Mouse (Mus musculus) midbrain, postnatal 0 days (tissue): ENCODE measurements around the gene Foxp4. TPM values are rescaled to one million over a fixed set of nuclear protein-coding genes. Genes with fewer than 3 reads are reported as not detected.

ENCODE experiments used
- ATAC-seq: fragments of 200-750 bp; cut with Nextera tagmentation; 2 replicates; pipeline ENCODE4 v1.8.0; 2017; ENCODE audit warnings: moderate number of reproducible peaks, mild to moderate bottlenecking, moderate TSS enrichment, moderate library complexity; ENCODE audit not compliant: low FRiP score
- DNase-seq: peaks from one replicate; pipeline ENCODE4 v3.0.0-alpha.2; 2015; ENCODE audit warnings: low spot score
- H3K27ac ChIP-seq: fragments of 300-500 bp; sonication (generic); 2 replicates; pipeline ENCODE4 v1.5.1; 2014; ENCODE audit warnings: low read depth, mild to moderate bottlenecking, low read length, mixed read lengths
- H3K27me3 ChIP-seq: fragments of 300-500 bp; sonication (generic); 2 replicates; pipeline ENCODE4 v1.6.1; 2014; ENCODE audit warnings: low read length, control low read depth, mixed read lengths; ENCODE audit not compliant: insufficient read depth
- H3K36me3 ChIP-seq: fragments of 300-500 bp; sonication (generic); 2 replicates; pipeline ENCODE4 v1.6.1; 2014; ENCODE audit warnings: low read length, control low read depth, mixed read lengths; ENCODE audit not compliant: insufficient read depth
- H3K4me1 ChIP-seq: fragments of 300-500 bp; sonication (generic); 2 replicates; pipeline ENCODE4 v1.6.1; 2014; ENCODE audit warnings: mild to moderate bottlenecking, control low read depth, antibody characterized with exemption, low read length, mixed read lengths; ENCODE audit not compliant: insufficient read depth
- H3K4me2 ChIP-seq: fragments of 300-500 bp; sonication (generic); 2 replicates; pipeline ENCODE4 v1.6.1; 2014; ENCODE audit warnings: low read depth, mild to moderate bottlenecking, low read length, mixed read lengths; ENCODE audit not compliant: poor library complexity, severe bottlenecking
- H3K4me3 ChIP-seq: fragments of 300-500 bp; sonication (generic); 2 replicates; pipeline ENCODE4 v1.5.1; 2014; ENCODE audit warnings: low read depth, mild to moderate bottlenecking, low read length, moderate library complexity
- H3K9ac ChIP-seq: fragments of 300-500 bp; sonication (generic); replicated peaks from 2 replicates; pipeline ENCODE4 v1.6.1; 2014; ENCODE audit warnings: mild to moderate bottlenecking, low read length, moderate library complexity, mixed read lengths; ENCODE audit not compliant: poor library complexity, severe bottlenecking
- H3K9me3 ChIP-seq: fragments of 300-500 bp; sonication (generic); 2 replicates; pipeline ENCODE4 v1.6.1; 2016; ENCODE audit warnings: low read length, control low read depth
- CTCF ChIP-seq: IDR thresholded peaks from 2 replicates; pipeline ENCODE4 v1.5.1; 2016; ENCODE audit warnings: antibody characterized with exemption, mild to moderate bottlenecking
- WGBS: fragments of 180-500 bp; shearing (Covaris S2); extraction: QIAGEN DNeasy Blood & Tissue Kit; methylation state at CpG from one replicate; pipeline ENCODE4 v1.1.7; 2014; 5-methylcytosine and 5-hydroxymethylcytosine counted together
- polyA plus RNA-seq: library from polyadenylated mRNA; unstranded; fragments of >200 nt; fragmentation: Nextera tagmentation; extraction: Ambion mirVana; gene quantifications from 2 replicates; pipeline ENCODE4 v1.2.1, GENCODE M21; 2015
- total RNA-seq: library from RNA; depleted of rRNA; stranded (reverse); fragments of >200 nt; gene quantifications from 2 replicates; pipeline ENCODE4 v1.2.3, GENCODE M21; 2014

Gene Foxp4
- total and polyA plus RNA-seq, 2 experiments from 2014 or later: 55.4 to 200 TPM

DNA sequence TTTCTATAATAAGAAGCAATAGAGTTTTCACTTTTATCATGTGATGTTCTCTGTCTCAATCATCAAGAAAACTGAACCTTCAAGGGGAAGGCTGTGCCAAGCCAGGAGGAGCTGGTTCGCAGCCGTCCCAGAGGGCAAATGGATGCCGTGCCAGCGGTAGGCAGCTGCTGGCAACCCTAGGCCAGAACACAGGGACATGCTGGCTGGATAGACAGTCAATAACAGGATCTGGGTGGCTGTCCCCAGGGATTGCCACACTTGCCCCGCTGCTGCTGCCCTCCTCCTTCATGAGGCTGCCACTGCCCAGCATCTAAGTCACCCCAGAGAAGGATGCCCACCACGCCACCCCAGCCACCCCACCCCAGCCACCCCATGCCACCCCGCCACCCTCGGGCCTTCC is 82.9 kb downstream of the Foxp4 start:
- Histone ChIP-seq H3K9ac (no peak overlapping the region), H3K9me3 (no peaks in the 10 kb centered on the region), H3K27ac (no peak overlapping the region), H3K4me1 (no peaks in the 10 kb centered on the region), H3K27me3 (no peaks in the 10 kb centered on the region), H3K36me3 (no peaks in the 10 kb centered on the region), H3K4me2 (no peak overlapping the region), H3K4me3 (no peak overlapping the region)
- WGBS: 89% methylated on average over 8 of the region's 8 CpGs
- no peak for TF ChIP-seq CTCF
- no peak for ATAC-seq
- no peak for DNase-seq

DNA sequence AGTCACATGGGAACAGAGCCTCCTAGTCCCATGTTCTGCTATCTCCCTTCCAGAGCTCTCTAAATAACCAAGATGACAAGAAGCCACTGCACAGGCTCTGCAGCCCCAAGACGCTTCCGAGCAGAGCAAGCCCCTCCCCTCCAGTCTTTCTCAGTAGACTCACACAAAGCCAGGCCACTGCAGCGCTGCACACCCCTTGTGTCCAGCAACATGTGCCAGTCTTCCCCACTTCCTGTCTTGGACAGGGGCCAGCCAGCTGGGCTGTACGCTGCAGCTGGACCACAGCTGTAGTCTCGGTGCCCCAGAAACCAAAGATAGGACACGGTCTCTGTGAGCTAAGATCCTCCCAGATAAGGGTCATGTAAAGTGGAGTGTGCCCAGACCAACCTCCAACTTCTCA is 86.6 kb downstream of the Foxp4 start:
- Histone ChIP-seq H3K4me3 (no peak overlapping the region), H3K36me3 (no peaks in the 10 kb centered on the region), H3K9me3 (no peaks in the 10 kb centered on the region), H3K4me1 (peaks cover 6% of the 10 kb centered on the region; the same call in 1 of the 2 replicates), H3K4me2 (no peak overlapping the region), H3K27ac (no peak overlapping the region), H3K27me3 (peaks cover 16% of the 10 kb centered on the region), H3K9ac (no peak overlapping the region)
- 58% methylated on average over 6 of the region's 6 CpGs for WGBS
- DNase-seq (no peak), ATAC-seq (no peak)
- TF ChIP-seq CTCF: no peak

DNA sequence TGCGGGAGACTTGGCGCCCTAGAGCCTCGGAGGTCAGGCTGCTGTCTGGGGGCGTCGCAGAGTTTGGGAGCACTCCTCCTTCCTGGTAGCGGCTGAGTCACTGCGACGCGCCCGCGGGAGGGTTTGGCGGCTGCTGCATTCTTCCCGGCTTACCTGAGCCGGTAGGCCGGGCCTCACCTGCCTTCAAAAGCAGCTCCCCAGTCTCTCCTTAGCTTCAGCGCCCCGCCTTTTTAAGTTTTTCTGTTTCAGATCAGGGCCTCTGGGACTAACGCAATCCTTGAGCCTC is 90.0 kb downstream of the Foxp4 start, which contains the start of gene Mdfi:
TSS of gene Mdfi (minus strand) at position 210 of the 286 bp plus-strand sequence.
- no peaks in the 10 kb centered on the region for H3K36me3 ChIP-seq
- H3K27me3 ChIP-seq: peaks cover 25% of the 10 kb centered on the region
- no peak for ATAC-seq
- no peak within 1 kb of the TSS for H3K9ac ChIP-seq
- H3K27ac ChIP-seq: no peak within 1 kb of the TSS
- WGBS: 7% methylated on average over 18 of the region's 18 CpGs
- TF ChIP-seq CTCF: no peak
- no peaks in the 10 kb centered on the region for H3K9me3 ChIP-seq
- peak within 1 kb of the TSS; percentile 89 for H3K4me2 ChIP-seq
- peaks cover 6% of the 10 kb centered on the region; the same call in 1 of the 2 replicates for H3K4me1 ChIP-seq
- H3K4me3 ChIP-seq: peak within 1 kb of the TSS; percentile 43
- DNase-seq: no peak

DNA sequence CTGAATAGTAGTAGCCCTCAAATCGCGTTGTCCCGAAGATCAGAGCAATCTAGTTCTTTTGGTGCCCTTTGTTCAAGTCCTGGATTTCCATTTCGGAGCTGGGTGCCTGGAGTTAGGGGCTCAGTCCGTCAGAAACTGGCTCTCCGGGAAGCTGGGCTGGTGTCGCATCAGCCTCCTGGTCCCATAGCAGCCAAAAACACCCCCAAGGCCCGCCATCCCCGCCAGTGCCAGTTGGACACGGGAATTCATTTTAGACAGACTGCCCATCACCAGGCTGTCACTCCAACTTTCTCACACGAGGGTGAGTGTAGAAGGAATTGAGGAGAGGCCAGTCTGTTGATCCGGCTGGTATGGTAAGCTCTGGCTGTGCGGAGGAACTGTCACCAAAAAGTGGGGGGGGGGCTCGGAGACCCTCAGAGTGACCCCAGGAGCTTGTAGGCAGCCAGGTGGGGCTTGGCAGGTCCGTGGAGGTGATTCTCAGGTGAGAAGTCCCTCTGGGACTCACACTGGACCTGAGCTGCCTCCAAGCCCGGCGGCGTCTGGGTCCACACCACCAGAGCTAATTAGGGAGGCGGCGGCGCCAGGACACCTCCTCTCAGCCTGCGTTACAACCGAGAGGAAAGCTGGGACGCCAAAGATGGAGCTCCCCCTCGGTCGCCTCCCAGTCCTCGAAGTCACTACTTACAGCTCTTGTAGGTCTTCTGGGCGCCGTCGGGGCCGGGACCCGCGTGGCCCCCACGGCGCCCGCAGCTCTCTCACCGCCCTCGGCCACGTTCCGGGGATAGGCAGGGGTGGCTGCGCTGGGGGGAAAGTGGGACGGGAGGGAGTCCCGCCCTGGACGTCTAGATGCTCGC is 90.6 kb downstream of the Foxp4 start:
- ATAC-seq: no peak
- WGBS: 1% methylated on average over 36 of the region's 45 CpGs
- no peak overlapping the region for H3K27ac ChIP-seq
- H3K4me1 ChIP-seq: peaks cover 6% of the 10 kb centered on the region; the same call in 1 of the 2 replicates
- no peaks in the 10 kb centered on the region for H3K36me3 ChIP-seq
- no peaks in the 10 kb centered on the region for H3K9me3 ChIP-seq
- no peak for DNase-seq
- H3K4me3 ChIP-seq: peak overlapping the region; percentile 43
- peaks cover 25% of the 10 kb centered on the region for H3K27me3 ChIP-seq
- peak overlapping the region; percentile 89 for H3K4me2 ChIP-seq
- no peak overlapping the region for H3K9ac ChIP-seq
- TF ChIP-seq CTCF: no peak

DNA sequence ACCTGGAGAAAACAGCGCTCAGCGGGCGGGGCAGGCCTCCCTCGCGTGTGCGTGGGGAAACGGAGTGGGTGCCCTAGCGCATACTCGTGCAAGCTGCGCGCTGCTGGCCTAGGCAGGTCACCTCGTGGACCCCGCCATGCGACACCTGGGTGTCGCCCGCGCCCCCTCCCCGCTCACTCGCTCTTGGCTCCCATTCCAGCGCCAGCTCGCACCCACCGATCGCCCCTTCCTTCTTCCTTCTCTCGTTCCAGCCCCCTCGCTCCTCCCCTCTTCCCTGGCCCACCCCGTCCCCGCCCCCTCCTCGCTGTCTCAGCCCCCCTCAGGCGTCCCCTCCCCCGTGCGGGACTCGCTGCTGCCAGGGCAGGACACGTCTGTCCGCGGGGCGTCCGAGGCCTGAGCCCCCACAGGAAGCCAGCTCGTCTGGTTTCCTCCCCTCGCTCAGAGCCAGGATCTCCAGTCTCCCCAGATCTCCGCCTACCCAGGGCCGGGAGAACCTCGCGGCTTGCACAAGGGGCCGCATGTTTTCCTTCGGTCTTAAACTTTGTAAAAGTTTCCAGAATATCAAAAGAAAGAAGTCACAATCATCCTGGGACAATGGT is 91.3 kb downstream of the Foxp4 start:
- TF ChIP-seq CTCF: no peak
- H3K9me3 ChIP-seq: no peaks in the 10 kb centered on the region
- ATAC-seq: peak; percentile 50; the same call in 1 of the 2 replicates
- peak overlapping the region; percentile 50; the same call in 1 of the 2 replicates for H3K9ac ChIP-seq
- peak overlapping the region; percentile 89 for H3K4me2 ChIP-seq
- peak overlapping the region; percentile 43 for H3K4me3 ChIP-seq
- H3K4me1 ChIP-seq: peaks cover 6% of the 10 kb centered on the region; the same call in 1 of the 2 replicates
- no peak overlapping the region for H3K27ac ChIP-seq
- 0% methylated on average over 33 of the region's 45 CpGs for WGBS
- peak; percentile 31 for DNase-seq
- H3K27me3 ChIP-seq: peaks cover 25% of the 10 kb centered on the region
- H3K36me3 ChIP-seq: no peaks in the 10 kb centered on the region

DNA sequence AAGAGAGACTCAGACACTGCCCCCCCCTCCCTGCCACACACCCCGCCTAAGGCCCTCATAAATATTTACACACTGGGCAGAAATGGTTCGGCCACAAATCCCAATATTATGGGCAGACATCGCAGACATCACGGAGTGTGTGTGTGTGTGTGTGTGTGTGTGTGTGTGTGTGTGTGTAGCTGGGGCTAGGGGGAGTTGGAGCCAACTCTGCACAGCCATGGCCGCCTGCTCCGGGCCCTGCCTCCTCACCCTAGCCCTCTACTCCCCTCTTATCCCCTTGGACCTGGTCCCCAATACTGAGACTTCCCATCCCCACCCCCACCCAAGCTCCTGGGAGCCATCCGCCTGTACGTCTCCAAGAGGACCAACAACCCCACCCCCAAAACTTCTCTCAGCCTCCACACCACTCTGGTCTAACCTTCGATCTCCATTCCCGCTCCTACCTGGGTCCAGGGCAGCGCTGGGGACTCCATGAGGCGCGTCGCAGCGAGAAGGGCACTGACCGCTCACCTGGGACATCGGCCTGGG is 91.9 kb downstream of the Foxp4 start:
- ATAC-seq: 0 out of 2 replicates have a peak, but pooled peaks have one; percentile 22
- under 1% methylated on average over 17 of the region's 17 CpGs for WGBS
- no peaks in the 10 kb centered on the region for H3K36me3 ChIP-seq
- no peak for DNase-seq
- H3K9me3 ChIP-seq: no peaks in the 10 kb centered on the region
- H3K27me3 ChIP-seq: peaks cover 25% of the 10 kb centered on the region
- no peak overlapping the region for H3K27ac ChIP-seq
- peaks cover 6% of the 10 kb centered on the region; the same call in 1 of the 2 replicates for H3K4me1 ChIP-seq
- H3K9ac ChIP-seq: peak overlapping the region; percentile 50; the same call in 1 of the 2 replicates
- H3K4me3 ChIP-seq: peak overlapping the region; percentile 43
- H3K4me2 ChIP-seq: peak overlapping the region; percentile 89
- TF ChIP-seq CTCF: no peak
